Mouse (Mus musculus): ENCODE measurements around the gene Iars2.

GRCm38 (mm10) chr1:185331364-185331763 is 2.2 kb upstream of the Iars2 start:
- TF ChIP-seq CTCF (IDR thresholded peaks at IDR 0.05; ENCODE audit: control insufficient read depth, insufficient read depth, low read length) (no peak), POLR2A (IDR thresholded peaks at IDR 0.05; ENCODE audit: borderline replicate concordance, control insufficient read depth, low read depth, low read length) (no peak)

Data from bone marrow, adult 2 months (tissue).